ENCODE assay signal across 10 mouse cellular contexts in genomic region chr5:54101318-54101717, GRCm38 (mm10).
DNase-seq lines count a peak whose midpoint lies in the region; ATAC-seq lines count a peak whose summit lies in the region.
"Had no signal": no experiment of that assay in that cellular context is flagged by ENCODE, and none has a peak within 500 bp of the region (broad histone marks: within the 10 kb centered on the region; RNA-seq: fewer than 3 reads in every experiment).

No protein-coding gene starts in this region.

- 59% methylated on average over 5 of the region's 5 CpGs for WGBS in limb, embryonic 12.5 days
- 65% methylated on average over 5 of the region's 5 CpGs for WGBS in limb, embryonic 10.5 days
- 33% methylated on average over 5 of the region's 5 CpGs for WGBS in forebrain, embryonic 16.5 days

- no peak overlapping the region for H3K9ac ChIP-seq in limb, embryonic 12.5 days (replicated peaks)
- no peak overlapping the region for H3K9ac ChIP-seq in forebrain, embryonic 16.5 days (replicated peaks; ENCODE audit: low read depth, low read length)

- no peak for ATAC-seq in limb, embryonic 12.5 days (ENCODE audit: insufficient number of reproducible peaks, insufficient read depth, low FRiP score, low TSS enrichment, low read depth)
- peak; percentile 42; the same call in 1 of the 2 replicates for ATAC-seq in forebrain, embryonic 16.5 days

- peaks cover 10% of the 10 kb centered on the region for H3K4me1 ChIP-seq in limb, embryonic 12.5 days (replicated peaks)
- 0 out of 2 replicates have a peak, but pooled peaks cover 2% of the 10 kb centered on the region for H3K4me1 ChIP-seq in limb, embryonic 10.5 days
- peaks cover 17% of the 10 kb centered on the region for H3K4me1 ChIP-seq in forebrain, embryonic 16.5 days (replicated peaks; ENCODE audit: control insufficient read depth, insufficient read depth, low read length)

- H3K27ac ChIP-seq in limb, embryonic 12.5 days, result 0 out of 2 replicates have a peak overlapping the region, but pooled peaks have one; percentile 23
- H3K27ac ChIP-seq in limb, embryonic 10.5 days, result no peak overlapping the region
- peak overlapping the region; percentile 28; the same call in 1 of the 2 replicates for H3K27ac ChIP-seq in forebrain, embryonic 16.5 days (ENCODE audit: low read length)
- H3K27ac ChIP-seq: kidney, postnatal 0 days had no signal

- no peak overlapping the region for H3K4me3 ChIP-seq in limb, embryonic 12.5 days (replicated peaks)
- no peak overlapping the region for H3K4me3 ChIP-seq in limb, embryonic 10.5 days
- H3K4me3 ChIP-seq in forebrain, embryonic 16.5 days (replicated peaks; ENCODE audit: low read length), result no peak overlapping the region

- H3K36me3 ChIP-seq in limb, embryonic 12.5 days, result peaks cover 10% of the 10 kb centered on the region; the same call in 1 of the 2 replicates
- H3K36me3 ChIP-seq in limb, embryonic 10.5 days, result peaks cover 3% of the 10 kb centered on the region; the same call in 1 of the 2 replicates
- no peaks in the 10 kb centered on the region for H3K36me3 ChIP-seq in forebrain, embryonic 16.5 days (ENCODE audit: control insufficient read depth, insufficient read depth)

- H3K27me3 ChIP-seq in limb, embryonic 12.5 days, result no peaks in the 10 kb centered on the region
- no peaks in the 10 kb centered on the region for H3K27me3 ChIP-seq in limb, embryonic 10.5 days (ENCODE audit: low read depth, poor library complexity, severe bottlenecking)
- H3K27me3 ChIP-seq in forebrain, embryonic 16.5 days (replicated peaks; ENCODE audit: control insufficient read depth, insufficient read depth, low read length), result no peaks in the 10 kb centered on the region

- H3K9me3 ChIP-seq in limb, embryonic 12.5 days, result no peaks in the 10 kb centered on the region
- H3K9me3 ChIP-seq in limb, embryonic 10.5 days (replicated peaks), result no peaks in the 10 kb centered on the region
- no peaks in the 10 kb centered on the region for H3K9me3 ChIP-seq in forebrain, embryonic 16.5 days (ENCODE audit: control insufficient read depth, low read length)

- no peak for DNase-seq in limb, embryonic 10.5 days (ENCODE audit: low spot score)
- peak; percentile 22 for DNase-seq in MEL-GATA-1-ER (ENCODE audit: extremely low read depth, low read depth)
- peak; percentile 53 to 74 for DNase-seq in thymus, adult 18-20 months
- no peak for DNase-seq in adrenal gland, postnatal 10 days
- DNase-seq in layer of hippocampus, adult 9-10 months (ENCODE audit: low spot score), result no peak
- DNase-seq: adrenal gland, adult 8-10 months; lung, adult 2 months had no signal

- H3K4me2 ChIP-seq in limb, embryonic 12.5 days, result no peak overlapping the region
- no peak overlapping the region for H3K4me2 ChIP-seq in forebrain, embryonic 16.5 days (ENCODE audit: low read length)

Comparison
In these comparisons a context has a peak if more than half of its experiments do, and no peak if none do; other contexts are left out.
1. DNase-seq: peak in MEL-GATA-1-ER (single experiment) and thymus, adult 18-20 months (2 of 2); none in limb, embryonic 10.5 days (single experiment), adrenal gland, postnatal 10 days (single experiment) and layer of hippocampus, adult 9-10 months (single experiment).